13 mouse cellular contexts compared by ENCODE assay signal in genomic region chr11:110880971-110881370, GRCm38 (mm10).
"Had no signal": no experiment of that assay in that cellular context is flagged by ENCODE, and none has a peak within 500 bp of the region (broad histone marks: within the 10 kb centered on the region; RNA-seq: fewer than 3 reads in every experiment).

No protein-coding gene starts in this region.

- H3K4me3 ChIP-seq: limb, embryonic 15.5 days; liver, embryonic 12.5 days; midbrain, embryonic 10.5 days; neural tube, embryonic 12.5 days had no signal

- H3K9me3 ChIP-seq: limb, embryonic 15.5 days; liver, embryonic 12.5 days; midbrain, embryonic 10.5 days; neural tube, embryonic 12.5 days had no signal

- H3K4me2 ChIP-seq: limb, embryonic 15.5 days; liver, embryonic 12.5 days; lung, embryonic 14.5 days; neural tube, embryonic 12.5 days had no signal

- H3K27me3 ChIP-seq: limb, embryonic 15.5 days; liver, embryonic 12.5 days; neural tube, embryonic 12.5 days had no signal

- H3K36me3 ChIP-seq: limb, embryonic 15.5 days; liver, embryonic 12.5 days; midbrain, embryonic 10.5 days; neural tube, embryonic 12.5 days had no signal

- ATAC-seq: intestine, postnatal 0 days; liver, embryonic 12.5 days had no signal

- H3K4me1 ChIP-seq: limb, embryonic 15.5 days; liver, embryonic 12.5 days; midbrain, embryonic 10.5 days; neural tube, embryonic 12.5 days had no signal

- H3K27ac ChIP-seq: limb, embryonic 15.5 days; liver, embryonic 12.5 days; midbrain, embryonic 10.5 days; neural tube, embryonic 12.5 days had no signal

- DNase-seq: layer of hippocampus, adult 9-11 months; layer of hippocampus, postnatal 36 days; lung, embryonic 14.5 days; lung, postnatal 10 days; lung, postnatal 4 days; midbrain, embryonic 14.5 days; thymus, adult 18-20 months; thymus, postnatal 14 days had no signal

- H3K9ac ChIP-seq: limb, embryonic 15.5 days; liver, embryonic 12.5 days; lung, embryonic 14.5 days; neural tube, embryonic 12.5 days had no signal
